In genomic region chr3:79531581-79532271, GRCm38 (mm10) we compare ENCODE assay signal across 1 mouse cellular context.
TF ChIP-seq lines count a peak whose summit lies in the region.

No protein-coding gene starts in this region.

TF ChIP-seq in MEL, 35 proteins besides CTCF, POLR2A, EP300 and RAD21 (continued from another document):
- TF ChIP-seq SMC3 (IDR thresholded peaks at IDR 0.05; ENCODE audit: low read depth, low read length) = no peak
- no peak for TF ChIP-seq CHD1 (IDR thresholded peaks at IDR 0.05; ENCODE audit: low read depth, low read length)
- 0 out of 2 replicates have a peak, but pooled peaks have one; percentile 43 for TF ChIP-seq HCFC1 (IDR thresholded peaks at IDR 0.05; ENCODE audit: low read depth, low read length)
- TF ChIP-seq TAL1 (IDR thresholded peaks at IDR 0.05; ENCODE audit: low read length) = no peak
- no peak for TF ChIP-seq ZMIZ1 (IDR thresholded peaks at IDR 0.05; ENCODE audit: low read depth, low read length)
